Mouse (Mus musculus) c-Kit-negative CD71-positive TER-119-positive erythroid progenitor cells, embryonic 14.5 days (primary cell): ENCODE measurements around the gene Ttll10.

Source experiments
- DNase-seq: peaks from one replicate; pipeline ENCODE4 v3.0.0-alpha.2; 2013; ENCODE audit warnings: low read depth, low spot score

Gene Ttll10

GRCm38 (mm10) chr4:156059261-156059660 is at the start of gene Ttll10:
Gene Ttll10, minus strand, starts transcription at chr4:156059414.
- no peak for DNase-seq

GRCm38 (mm10) chr4:156103342-156103741 is 44.1 kb upstream of the Ttll10 start:
- no peak for DNase-seq

- DNase-seq, result no peak
Measured at GRCm38 (mm10) chr4:156101481-156101903, 42.3 kb upstream of the Ttll10 start.

GRCm38 (mm10) chr4:156100501-156100900 is 41.3 kb upstream of the Ttll10 start:
- no peak for DNase-seq

- DNase-seq, result no peak
Measured at GRCm38 (mm10) chr4:156099427-156099826, 40.2 kb upstream of the Ttll10 start.

GRCm38 (mm10) chr4:156097770-156098366 is 38.7 kb upstream of the Ttll10 start:
- DNase-seq, result no peak

- DNase-seq, result no peak
Measured at GRCm38 (mm10) chr4:156096191-156096590, 37.0 kb upstream of the Ttll10 start.

GRCm38 (mm10) chr4:156093758-156094157 is 34.5 kb upstream of the Ttll10 start:
- no peak for DNase-seq

- no peak for DNase-seq
Measured at GRCm38 (mm10) chr4:156092765-156093164, 33.6 kb upstream of the Ttll10 start.

GRCm38 (mm10) chr4:156091236-156091635 is 32.0 kb upstream of the Ttll10 start:
- DNase-seq, result no peak

GRCm38 (mm10) chr4:156087398-156088087 is 28.3 kb upstream of the Ttll10 start:
- no peak for DNase-seq

- no peak for DNase-seq
Measured at GRCm38 (mm10) chr4:156085256-156085655, 26.0 kb upstream of the Ttll10 start.

GRCm38 (mm10) chr4:156084096-156084879 is 25.1 kb upstream of the Ttll10 start:
- no peak for DNase-seq

GRCm38 (mm10) chr4:156083348-156083747 is 24.1 kb upstream of the Ttll10 start:
- no peak for DNase-seq

- no peak for DNase-seq
Measured at GRCm38 (mm10) chr4:156082621-156083234, 23.5 kb upstream of the Ttll10 start.

- DNase-seq, result no peak
Measured at GRCm38 (mm10) chr4:156077499-156078301, 18.5 kb upstream of the Ttll10 start.

GRCm38 (mm10) chr4:156076911-156077382 is 17.7 kb upstream of the Ttll10 start:
- no peak for DNase-seq

- DNase-seq, result no peak
Measured at GRCm38 (mm10) chr4:156070716-156071115, 11.5 kb upstream of the Ttll10 start.

GRCm38 (mm10) chr4:156070276-156070675 is 11.1 kb upstream of the Ttll10 start:
- no peak for DNase-seq

GRCm38 (mm10) chr4:156069701-156070100 is 10.5 kb upstream of the Ttll10 start:
- no peak for DNase-seq
